Mouse (Mus musculus) retina, adult 2 months (tissue): ENCODE results near the gene Ccdc137.
"Not testable (repeated sequence)": the region's sequence is repeated elsewhere in the genome, so short reads cannot be mapped to it uniquely, and the experiment has no call there.

Experiments used
- DNase-seq: peaks from one replicate; pipeline ENCODE4 v3.0.0-alpha.2; 2012; ENCODE audit warnings: low read depth, low spot score

The Ccdc137 gene

DNA sequence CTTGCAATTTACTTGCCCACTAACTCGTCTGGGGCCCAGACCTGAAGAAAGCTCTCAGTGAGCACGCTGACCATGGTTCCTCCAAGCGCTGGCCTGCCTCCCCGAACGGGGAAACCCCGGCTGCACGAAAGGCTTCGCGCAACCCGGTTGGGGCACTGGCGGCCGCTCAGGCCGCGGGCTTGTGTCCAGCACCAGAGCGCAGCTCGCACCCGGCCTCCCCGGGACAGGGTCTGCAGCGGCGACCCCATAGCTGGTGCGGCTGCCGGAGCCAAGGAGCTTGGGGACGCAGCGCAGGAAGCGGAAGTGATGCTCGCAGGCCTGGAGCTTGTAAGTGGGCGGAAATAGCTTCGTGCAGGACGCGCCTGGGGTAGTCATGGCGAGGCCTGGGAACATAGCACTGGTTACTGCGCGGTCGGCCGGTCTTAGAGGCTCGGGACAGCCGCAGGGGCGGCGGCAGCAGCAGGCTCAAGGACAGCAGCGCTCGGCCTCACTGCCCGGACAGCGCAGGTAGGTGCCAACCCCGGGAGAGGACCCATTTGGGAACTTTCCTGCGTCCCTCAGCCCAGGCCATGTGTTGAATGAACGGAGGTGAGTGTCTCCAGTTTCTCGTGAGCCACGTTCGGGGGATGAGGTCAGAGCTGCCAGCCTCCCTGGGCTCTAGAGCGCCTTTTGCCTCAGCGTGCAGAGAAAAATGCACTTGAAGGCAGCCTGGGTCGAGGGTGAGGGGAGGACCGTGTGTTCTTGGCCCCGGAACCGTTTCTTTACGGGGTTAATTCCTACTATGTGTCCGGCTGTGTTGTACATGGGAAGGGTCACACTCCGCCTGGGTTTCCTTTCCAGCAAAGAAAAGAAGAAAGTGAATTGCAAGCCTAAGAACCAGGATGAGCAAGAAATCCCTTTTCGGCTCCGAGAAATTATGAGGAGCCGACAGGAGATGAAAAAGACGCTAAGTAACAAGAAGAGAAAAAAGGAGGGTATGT, at the start of gene Ccdc137, which contains the start of gene Oxld1:
Gene Ccdc137 (plus strand): TSS at position 344 of the 980 bp plus-strand sequence.
Gene Oxld1 (minus strand): TSS at position 297 of the 980 bp plus-strand sequence.
- DNase-seq = no peak

- not testable (repeated sequence) for DNase-seq
Observed at GRCm38 (mm10) chr11:120413621-120414020, 44.3 kb upstream of the Ccdc137 start.

- DNase-seq = no peak
Observed at GRCm38 (mm10) chr11:120417852-120418251, 40.1 kb upstream of the Ccdc137 start.

DNA sequence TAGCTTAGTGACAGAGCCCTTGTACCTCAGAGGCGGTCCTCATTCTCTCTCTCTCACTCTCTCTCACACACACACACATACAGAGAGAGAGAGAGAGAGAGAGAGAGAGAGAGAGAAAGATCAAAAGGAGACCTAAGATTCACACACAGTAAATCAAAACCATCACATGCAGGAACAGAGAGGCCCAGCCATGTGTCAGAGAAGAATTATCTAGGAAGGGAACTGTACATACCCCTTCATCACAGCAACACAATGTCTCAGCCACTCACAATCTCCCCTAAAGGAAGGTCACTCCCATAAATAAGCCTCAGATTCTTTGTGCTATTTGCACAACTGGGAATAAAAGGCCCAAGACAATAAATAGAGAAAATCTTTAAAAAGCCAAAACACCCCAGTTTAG, 39.3 kb upstream of the Ccdc137 start:
- DNase-seq = no peak

GRCm38 (mm10) chr11:120422651-120423568, 35.0 kb upstream of the Ccdc137 start:
- no peak for DNase-seq

DNA sequence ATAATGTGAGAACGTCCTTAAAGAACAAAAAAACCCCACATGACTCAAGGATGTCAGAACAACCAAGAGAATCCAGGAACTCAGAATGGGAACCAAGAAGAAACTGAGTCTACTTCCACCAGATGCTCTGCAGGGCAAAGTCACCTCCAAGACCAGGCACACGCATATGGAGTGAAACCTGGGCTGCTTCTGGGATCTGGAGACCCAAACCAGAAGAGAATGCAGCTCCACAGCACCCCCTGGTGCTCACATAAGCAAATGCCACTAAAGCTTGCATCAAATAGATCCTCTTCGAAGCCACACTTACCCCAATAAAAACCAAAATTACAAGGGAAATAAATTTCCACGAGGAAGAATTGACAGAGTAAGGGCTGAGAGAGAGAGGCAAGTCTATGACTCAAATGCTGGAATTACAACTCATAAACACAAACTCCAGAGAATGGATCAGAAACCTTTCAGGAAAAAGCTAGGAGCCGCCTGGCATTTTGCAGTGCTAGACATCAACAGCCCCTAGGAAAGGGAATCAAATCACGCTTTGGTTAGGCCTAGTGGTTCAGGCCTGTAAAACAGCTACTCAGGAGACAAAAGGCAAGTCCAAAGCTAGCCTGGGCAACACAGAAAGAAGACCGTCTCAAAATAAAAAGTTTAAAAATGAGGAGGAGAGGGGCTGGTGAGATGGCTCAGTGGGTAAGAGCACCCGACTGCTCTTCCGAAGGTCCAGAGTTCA, 34.2 kb upstream of the Ccdc137 start:
- no peak for DNase-seq

GRCm38 (mm10) chr11:120426727-120427126, 31.2 kb upstream of the Ccdc137 start:
- DNase-seq = no peak

GRCm38 (mm10) chr11:120437152-120437856, 20.6 kb upstream of the Ccdc137 start, which contains the start of gene Nploc4:
TSS of gene Nploc4 (minus strand) at chr11:120437708.
- DNase-seq = no peak

DNA sequence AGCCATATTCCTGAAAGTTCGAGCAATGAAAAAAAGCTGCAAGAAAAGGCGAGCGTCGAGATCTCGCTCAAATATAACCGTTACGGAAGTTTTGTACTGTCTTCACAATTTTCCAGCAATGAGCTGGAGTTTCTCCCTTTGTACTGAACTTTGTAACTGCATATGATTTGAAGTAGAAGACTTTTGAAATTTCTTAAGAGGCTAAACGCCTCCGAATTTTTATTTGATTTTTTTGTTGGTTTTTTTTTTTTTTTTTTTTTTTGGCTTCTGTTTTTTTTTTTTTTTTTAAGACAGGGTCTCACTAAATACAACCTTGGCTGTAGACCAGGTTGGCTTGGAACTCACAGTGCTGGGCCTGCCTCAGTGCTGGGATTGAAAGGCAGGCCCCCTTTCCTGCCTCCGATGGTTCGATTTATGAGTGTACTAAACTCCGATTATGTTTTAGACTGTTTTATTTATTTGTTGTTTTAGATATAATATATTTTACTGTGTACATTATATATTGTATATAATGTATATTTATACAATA, 20.0 kb upstream of the Ccdc137 start:
- DNase-seq = no peak

DNA sequence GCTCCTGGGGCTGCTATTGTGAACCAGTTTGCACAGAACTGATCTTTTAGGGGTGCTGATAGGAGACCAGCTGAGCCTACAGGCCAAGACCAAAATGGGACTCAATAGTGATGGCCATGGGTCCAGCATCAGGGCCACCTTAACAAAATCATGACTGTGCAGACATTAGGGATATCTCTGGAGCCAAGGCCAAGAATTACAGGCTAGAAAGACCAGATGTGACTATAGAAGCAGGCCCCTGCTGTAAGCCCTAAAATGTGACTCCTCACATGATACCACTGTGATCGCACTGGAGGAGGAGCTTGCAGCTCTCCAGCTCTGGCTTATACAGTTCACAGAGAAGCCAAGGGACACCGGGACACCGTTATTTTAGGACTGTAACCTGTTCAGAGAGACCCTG, 15.6 kb upstream of the Ccdc137 start, which contains the start of gene Tspan10:
Gene Tspan10 (plus strand): TSS at position 301 of the 400 bp plus-strand sequence.
- DNase-seq = no peak

DNA sequence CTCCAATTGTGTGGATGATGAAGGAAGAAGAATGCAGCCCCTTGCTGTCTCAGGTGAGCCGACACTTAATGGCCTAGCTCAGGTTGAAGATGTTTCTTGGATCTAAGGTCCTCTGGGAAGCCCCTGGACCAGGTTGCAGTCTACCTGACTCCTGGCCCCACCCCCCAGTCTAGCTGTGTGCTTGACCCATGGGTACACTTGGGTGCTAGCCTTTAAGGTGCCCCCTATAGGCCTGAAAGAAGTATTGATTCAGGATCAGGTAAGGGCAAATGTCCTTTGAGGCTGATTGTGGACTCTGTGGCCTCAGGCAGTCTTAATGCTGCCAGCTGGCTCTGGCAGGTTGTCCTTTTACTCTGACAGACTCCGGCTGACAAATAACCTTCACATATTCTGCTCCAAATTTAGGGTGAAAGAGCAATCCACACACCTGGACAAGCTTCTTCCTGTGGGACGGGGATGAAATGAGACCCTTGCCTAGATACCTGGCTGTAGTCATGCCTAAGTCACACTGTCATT, 15.1 kb upstream of the Ccdc137 start:
- no peak for DNase-seq

DNA sequence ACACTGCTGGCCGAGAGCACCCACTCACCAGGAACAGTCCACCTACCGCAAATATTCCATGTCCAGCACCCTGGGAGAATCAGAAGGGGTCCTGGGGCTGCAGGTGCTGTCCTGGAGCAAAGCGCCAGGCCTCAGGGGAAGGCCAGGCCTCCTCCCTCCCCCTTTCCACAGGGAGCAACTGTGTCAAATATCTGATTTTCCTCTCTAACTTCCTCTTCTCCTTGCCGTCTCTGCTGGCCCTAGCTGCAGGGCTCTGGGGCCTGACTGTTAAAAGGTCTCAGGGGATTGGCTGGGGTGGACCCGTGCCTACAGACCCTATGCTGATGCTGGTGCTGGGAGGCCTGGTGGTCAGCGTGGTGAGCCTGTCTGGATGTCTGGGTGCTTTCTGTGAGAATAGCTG, 13.8 kb upstream of the Ccdc137 start:
- DNase-seq = no peak

DNA sequence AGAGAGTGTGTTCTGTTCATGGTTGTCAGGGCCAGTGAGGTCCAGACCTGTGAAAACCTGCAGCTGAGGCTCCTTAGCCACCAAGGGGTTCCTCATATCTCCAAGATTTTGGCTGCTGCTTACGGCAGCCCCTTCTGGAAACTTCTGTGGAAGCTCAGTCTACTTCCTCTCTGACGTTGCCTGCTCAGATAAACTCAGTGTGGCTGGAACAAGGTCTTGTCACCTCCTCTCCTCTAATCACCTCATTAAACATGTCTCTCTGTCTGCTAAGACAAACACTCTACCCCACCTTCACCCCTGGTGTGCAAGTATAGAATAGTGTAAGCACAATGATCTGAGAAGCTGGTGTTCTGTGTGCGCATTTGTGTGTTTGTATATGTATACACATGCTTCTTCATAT, 12.4 kb upstream of the Ccdc137 start:
- no peak for DNase-seq

GRCm38 (mm10) chr11:120447179-120447578, 10.7 kb upstream of the Ccdc137 start:
- no peak for DNase-seq

DNA sequence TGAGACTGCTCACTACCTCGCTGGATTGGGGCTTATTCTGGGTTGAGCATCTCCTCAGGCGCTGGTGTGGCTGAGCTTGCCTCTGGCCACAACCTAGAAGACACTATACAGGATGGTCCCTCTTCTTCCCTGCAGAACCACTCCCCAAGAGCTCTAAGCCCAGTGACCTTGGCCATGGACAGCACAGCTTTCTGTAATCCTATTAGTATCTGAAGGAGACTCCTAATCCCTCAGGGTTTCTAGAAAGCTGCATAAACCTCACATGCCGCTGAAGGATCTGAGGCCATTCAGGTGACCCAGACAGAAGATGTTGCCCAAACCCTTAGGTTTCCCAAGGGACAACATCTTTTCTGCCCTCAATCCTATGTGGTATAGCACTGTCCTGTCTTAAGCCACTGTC, 5.7 kb upstream of the Ccdc137 start:
- peak; percentile 89 for DNase-seq

DNA sequence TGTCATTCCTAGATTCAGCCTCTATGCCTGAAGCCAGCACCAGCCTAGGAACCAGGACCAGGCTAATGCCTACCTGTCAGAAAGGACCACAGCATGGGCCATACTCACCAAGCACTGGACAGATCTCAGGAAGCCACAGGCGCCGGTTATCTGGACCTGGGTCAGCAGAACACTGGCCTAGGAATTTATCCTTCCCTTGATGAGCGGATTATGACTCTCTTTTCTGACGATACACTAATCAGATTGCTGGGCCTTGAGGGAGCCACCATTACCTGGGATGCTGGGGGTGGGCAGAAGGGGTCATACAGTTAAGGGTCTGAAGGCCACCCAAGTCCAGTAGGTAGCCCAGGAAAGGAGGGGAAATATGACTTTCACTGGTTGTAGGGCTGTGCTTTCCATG, 4.6 kb upstream of the Ccdc137 start, which contains the start of gene Pde6g:
Gene Pde6g (minus strand): TSS at position 195 of the 400 bp plus-strand sequence.
- DNase-seq = peak; percentile 90

DNA sequence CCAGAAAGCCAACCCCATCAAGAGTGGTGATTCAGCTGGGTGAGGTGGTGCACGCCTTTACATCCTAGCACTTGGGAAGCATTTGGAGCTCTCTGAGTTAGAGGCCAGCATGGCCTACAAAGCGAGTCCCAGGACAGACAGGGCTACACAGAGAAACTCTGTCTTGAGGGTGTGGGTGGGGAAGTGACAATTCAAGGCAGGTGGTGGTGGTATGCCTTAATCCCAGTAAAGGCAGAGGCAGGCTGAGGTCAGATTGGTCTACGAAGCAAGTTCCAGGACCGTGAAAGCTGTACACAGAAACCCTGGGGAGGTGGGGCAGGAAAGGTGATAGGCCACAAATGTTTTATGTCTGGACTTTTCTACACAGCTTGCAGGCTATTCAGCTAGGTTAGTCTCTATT, 3.0 kb upstream of the Ccdc137 start:
- DNase-seq = no peak

DNA sequence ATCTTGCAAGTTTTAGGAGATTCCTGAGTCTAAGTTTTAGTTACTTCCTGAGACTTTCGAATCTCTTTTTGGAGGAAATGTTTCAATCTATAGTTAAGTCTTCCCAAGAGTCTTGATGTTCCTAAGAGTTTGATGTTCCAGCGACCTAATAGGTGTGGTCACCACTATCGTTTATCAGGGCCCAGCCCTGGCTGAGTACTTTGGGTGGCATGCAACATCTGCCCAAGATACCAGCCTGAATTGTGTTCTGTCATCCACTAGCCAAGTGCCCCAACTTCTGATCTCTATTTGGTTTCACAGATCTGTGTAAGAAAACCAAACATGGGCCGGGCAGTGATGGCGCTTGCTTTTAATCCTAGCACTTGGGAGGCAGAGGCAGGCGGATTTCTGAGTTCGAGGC, 2.5 kb upstream of the Ccdc137 start:
- no peak for DNase-seq

- DNase-seq = no peak
Observed at GRCm38 (mm10) chr11:120457370-120457769, 545 bp upstream of the Ccdc137 start.
